Mouse (Mus musculus) liver, embryonic 12.5 days (tissue): Measurements from ENCODE around the gene Ston2. TPM values are rescaled to one million over a fixed set of nuclear protein-coding genes. Genes with fewer than 3 reads are reported as not detected.
"Not testable (repeated sequence)": the region's sequence is repeated elsewhere in the genome, so short reads cannot be mapped to it uniquely, and the experiment has no call there.

ENCODE experiments used
- ATAC-seq: fragments of 200-750 bp; cut with Nextera tagmentation; 2 replicates; pipeline ENCODE4 v1.8.0; 2017; ENCODE audit warnings: moderate number of reproducible peaks, mild to moderate bottlenecking, moderate library complexity
- H3K27ac ChIP-seq: fragments of 300-500 bp; sonication (generic); 2 replicates; pipeline ENCODE4 v1.5.1; 2016; ENCODE audit warnings: mild to moderate bottlenecking
- H3K27me3 ChIP-seq: fragments of 300-500 bp; sonication (generic); replicated peaks from 2 replicates; pipeline ENCODE4 v1.6.1; 2016; ENCODE audit warnings: mild to moderate bottlenecking, moderate library complexity
- H3K36me3 ChIP-seq: fragments of 300-500 bp; sonication (generic); 2 replicates; pipeline ENCODE4 v1.6.1; 2016; ENCODE audit warnings: mild to moderate bottlenecking, moderate library complexity
- H3K4me1 ChIP-seq: fragments of 300-500 bp; sonication (generic); 2 replicates; pipeline ENCODE4 v1.6.1; 2016
- H3K4me2 ChIP-seq: fragments of 300-500 bp; sonication (generic); 2 replicates; pipeline ENCODE4 v1.6.1; 2016; ENCODE audit warnings: mild to moderate bottlenecking, moderate library complexity
- H3K4me3 ChIP-seq: fragments of 300-500 bp; sonication (generic); 2 replicates; pipeline ENCODE4 v1.5.1; 2016; ENCODE audit warnings: mild to moderate bottlenecking, moderate library complexity
- H3K9ac ChIP-seq: fragments of 300-500 bp; sonication (generic); 2 replicates; pipeline ENCODE4 v1.6.1; 2016; ENCODE audit warnings: mild to moderate bottlenecking, moderate library complexity
- H3K9me3 ChIP-seq: fragments of 300-500 bp; sonication (generic); replicated peaks from 2 replicates; pipeline ENCODE4 v1.6.1; 2016; ENCODE audit warnings: mild to moderate bottlenecking, moderate library complexity
- WGBS: fragments of 180-500 bp; shearing (Covaris S2); methylation state at CpG from one replicate; pipeline ENCODE4 v1.1.7; 2016; ENCODE audit not compliant: insufficient replicate concordance; 5-methylcytosine and 5-hydroxymethylcytosine counted together
- polyA plus RNA-seq: library from polyadenylated mRNA; unstranded; fragments of >200 nt; fragmentation: Nextera tagmentation; extraction: Ambion mirVana; gene quantifications from 2 replicates; pipeline ENCODE4 v1.2.1, GENCODE M21; 2016

Ston2 gene
- polyA plus RNA-seq, 1 experiment from 2014 or later, result 37.9 TPM

DNA sequence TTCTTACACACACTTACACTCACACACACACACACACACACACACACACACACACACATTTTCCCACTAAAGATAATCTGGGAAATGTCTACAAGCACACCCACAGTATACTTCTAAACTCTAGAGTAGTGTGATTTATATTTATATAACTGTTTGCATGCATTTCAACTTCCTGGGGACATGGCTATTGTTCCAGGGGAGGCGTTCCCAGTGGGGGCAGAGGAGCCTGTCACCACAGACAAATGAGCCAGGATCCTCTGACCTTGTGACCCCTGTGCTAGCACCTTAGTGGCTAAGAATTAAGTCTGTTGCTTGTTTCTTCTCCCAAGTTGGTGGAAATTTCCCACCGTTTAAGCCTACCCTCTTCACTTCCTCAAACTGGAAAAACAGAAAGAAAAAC lies 23.1 kb downstream of the Ston2 start:
- H3K9ac ChIP-seq, result peak overlapping the region; percentile 32
- H3K9me3 ChIP-seq, result no peaks in the 10 kb centered on the region
- no peak overlapping the region for H3K4me3 ChIP-seq
- peak overlapping the region; percentile 53 for H3K4me2 ChIP-seq
- ATAC-seq, result no peak
- WGBS, result 10% methylated on average over 2 of the region's 2 CpGs
- peak overlapping the region; percentile 30; the same call in 1 of the 2 replicates for H3K27ac ChIP-seq
- H3K4me1 ChIP-seq, result peaks cover 48% of the 10 kb centered on the region
- H3K27me3 ChIP-seq, result 0 out of 2 replicates have a peak, but pooled peaks cover 2% of the 10 kb centered on the region
- no peaks in the 10 kb centered on the region for H3K36me3 ChIP-seq

DNA sequence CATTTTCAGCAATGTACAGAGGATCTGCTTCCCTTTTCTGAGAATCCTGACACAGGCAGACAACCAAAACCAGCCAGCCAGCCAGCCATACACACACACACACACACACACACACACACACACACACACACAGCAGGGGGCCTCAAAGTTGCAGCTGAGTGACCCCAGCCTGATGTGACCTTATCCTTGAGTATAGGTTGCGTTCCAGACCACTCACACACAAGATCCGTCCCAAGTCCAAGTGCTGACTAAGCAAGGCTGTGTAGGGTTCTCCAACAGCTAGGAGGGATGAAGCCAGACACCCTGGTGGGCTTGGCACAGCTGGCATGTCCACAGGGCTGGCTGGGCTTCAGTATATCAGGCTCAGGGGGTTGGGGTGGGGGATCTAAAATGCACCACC lies 23.7 kb downstream of the Ston2 start:
- peak overlapping the region; percentile 39; the same call in 1 of the 2 replicates for H3K27ac ChIP-seq
- WGBS, result 34% methylated on average over 2 of the region's 2 CpGs

DNA sequence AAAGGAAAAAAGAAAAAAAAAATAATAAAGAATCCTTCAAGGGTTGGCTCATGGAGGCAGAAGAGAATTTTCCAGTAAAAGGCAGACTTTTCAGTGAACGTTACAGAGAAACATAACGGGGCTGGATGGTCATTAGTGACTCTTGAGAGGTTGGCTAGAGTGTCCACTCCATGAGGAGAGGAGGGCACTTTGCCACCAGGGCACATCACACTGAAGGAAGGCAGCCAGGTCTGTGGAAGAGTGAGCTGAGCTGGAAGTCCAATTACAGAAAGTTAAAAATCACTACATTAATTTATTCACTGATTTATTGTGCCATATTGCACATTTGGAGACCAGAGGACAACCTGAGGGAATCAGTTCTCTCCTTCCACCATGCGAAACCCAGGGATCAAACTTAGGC lies 28.4 kb downstream of the Ston2 start:
- H3K4me1 ChIP-seq, result peaks cover 65% of the 10 kb centered on the region
- WGBS, result 83% methylated on average over 3 of the region's 3 CpGs
- H3K27me3 ChIP-seq, result no peaks in the 10 kb centered on the region
- no peaks in the 10 kb centered on the region for H3K9me3 ChIP-seq
- no peak overlapping the region for H3K9ac ChIP-seq
- no peaks in the 10 kb centered on the region for H3K36me3 ChIP-seq
- H3K4me2 ChIP-seq, result no peak overlapping the region
- no peak for ATAC-seq
- no peak overlapping the region for H3K4me3 ChIP-seq
- no peak overlapping the region for H3K27ac ChIP-seq

More for the DNA sequence above, 23.7 kb downstream of the Ston2 start:
- H3K9ac ChIP-seq, result 0 out of 2 replicates have a peak overlapping the region, but pooled peaks have one; percentile 39
- H3K9me3 ChIP-seq, result no peaks in the 10 kb centered on the region
- H3K36me3 ChIP-seq, result no peaks in the 10 kb centered on the region
- H3K27me3 ChIP-seq, result 0 out of 2 replicates have a peak, but pooled peaks cover 2% of the 10 kb centered on the region
- no peak overlapping the region for H3K4me3 ChIP-seq
- peak overlapping the region; percentile 53; the same call in 1 of the 2 replicates for H3K4me2 ChIP-seq
- peaks cover 47% of the 10 kb centered on the region for H3K4me1 ChIP-seq
- no peak for ATAC-seq

DNA sequence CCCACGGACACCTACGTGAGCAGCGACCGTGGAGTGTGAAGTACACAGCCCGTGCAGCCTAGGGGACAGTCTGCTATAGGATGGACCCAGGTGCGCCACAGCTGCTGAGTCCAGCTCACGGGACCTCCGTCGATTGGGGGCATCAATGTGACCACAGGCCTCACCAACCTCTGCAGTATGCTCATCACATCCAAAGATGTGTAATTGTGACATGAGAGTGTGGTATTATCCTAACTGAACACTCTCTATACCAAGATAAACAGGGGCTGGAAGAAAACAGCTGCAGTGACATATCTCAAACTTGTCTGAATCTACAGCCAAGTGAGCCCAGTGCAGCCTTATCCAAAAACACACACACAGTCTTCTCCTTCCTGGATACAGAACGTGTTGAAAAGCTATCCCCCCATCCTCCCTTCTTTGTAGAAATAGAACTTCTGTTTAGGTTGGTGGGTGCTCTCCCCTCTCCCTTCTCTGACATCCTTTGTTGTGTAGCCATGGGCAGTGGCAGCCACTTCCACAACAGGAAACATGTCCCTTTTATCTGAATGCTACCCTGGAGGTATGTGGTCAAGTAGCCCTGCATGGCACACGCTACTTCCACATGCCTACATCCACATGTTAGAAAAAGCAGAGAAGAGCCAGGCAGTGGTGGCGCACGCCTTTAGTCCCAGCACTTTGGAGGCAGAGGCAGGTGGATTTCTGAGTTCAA lies 30.2 kb downstream of the Ston2 start:
- WGBS, result 17% methylated on average over 13 of the region's 13 CpGs
- Histone ChIP-seq H3K9me3 (no peaks in the 10 kb centered on the region), H3K4me1 (peaks cover 49% of the 10 kb centered on the region), H3K9ac (peak overlapping the region; percentile 52), H3K4me2 (peak overlapping the region; percentile 56), H3K27ac (peak overlapping the region; percentile 72), H3K27me3 (no peaks in the 10 kb centered on the region), H3K4me3 (no peak overlapping the region), H3K36me3 (no peaks in the 10 kb centered on the region)
- peak; percentile 96 for ATAC-seq

DNA sequence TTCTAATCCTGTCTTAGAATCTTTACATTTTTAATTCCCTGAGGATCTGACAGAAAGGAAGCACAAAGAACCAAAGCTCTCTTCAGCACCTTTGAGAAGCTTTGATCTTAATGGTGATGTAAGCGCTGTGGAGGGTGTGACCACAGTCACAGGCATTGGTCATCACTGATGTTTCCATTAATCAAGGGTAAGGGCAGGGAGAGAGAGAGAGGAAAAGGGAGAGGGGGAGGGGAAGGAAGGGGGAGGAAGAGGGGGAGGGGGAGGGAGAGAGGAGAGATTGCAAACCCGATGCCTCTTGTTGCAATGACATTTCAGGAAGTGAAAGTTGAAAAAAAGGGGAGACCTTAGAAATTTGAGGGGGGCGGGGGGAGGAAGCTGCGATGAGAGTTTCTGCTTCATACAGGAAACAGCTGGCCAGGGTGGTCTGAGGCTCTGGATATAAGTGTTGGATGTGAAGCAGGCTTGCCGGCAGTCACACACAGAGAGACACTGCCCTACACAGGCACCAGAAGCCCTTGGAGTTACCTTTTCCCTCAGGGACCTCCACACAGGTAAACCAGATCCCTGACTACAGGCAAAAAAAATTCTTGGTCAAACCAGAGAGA lies 31.5 kb downstream of the Ston2 start:
- Histone ChIP-seq H3K27me3 (no peaks in the 10 kb centered on the region), H3K36me3 (no peaks in the 10 kb centered on the region), H3K27ac (peak overlapping the region; percentile 56; the same call in 1 of the 2 replicates), H3K9me3 (no peaks in the 10 kb centered on the region), H3K4me3 (no peak overlapping the region), H3K9ac (no peak overlapping the region), H3K4me2 (peak overlapping the region; percentile 40), H3K4me1 (peaks cover 61% of the 10 kb centered on the region)
- ATAC-seq, result no peak
- WGBS, result 19% methylated on average over 5 of the region's 5 CpGs

DNA sequence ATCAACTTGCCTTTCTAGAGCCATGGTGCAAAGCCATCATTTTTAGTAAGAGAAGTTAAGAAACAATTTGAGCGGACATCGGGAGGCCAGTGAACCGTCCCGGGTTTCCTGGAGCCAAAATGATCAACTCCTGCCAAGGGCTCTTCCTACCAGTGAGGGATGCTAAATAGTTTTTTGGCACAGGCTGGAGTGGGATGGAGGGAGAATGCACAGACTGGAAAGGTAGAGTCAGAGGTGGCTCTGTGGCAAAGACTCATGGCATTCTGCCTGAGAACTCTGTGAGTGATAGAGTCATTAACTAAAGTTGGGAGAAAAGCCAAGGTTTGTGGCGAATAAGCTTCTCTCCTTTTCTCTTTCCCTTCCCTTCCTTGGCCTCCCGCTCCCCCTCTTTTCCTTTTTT lies 33.6 kb downstream of the Ston2 start:
- no peak overlapping the region for H3K9ac ChIP-seq
- no peak overlapping the region for H3K4me3 ChIP-seq
- H3K4me1 ChIP-seq, result peaks cover 71% of the 10 kb centered on the region
- H3K27ac ChIP-seq, result no peak overlapping the region
- 82% methylated on average over 6 of the region's 6 CpGs for WGBS
- ATAC-seq, result no peak
- no peaks in the 10 kb centered on the region for H3K36me3 ChIP-seq
- H3K4me2 ChIP-seq, result no peak overlapping the region
- no peaks in the 10 kb centered on the region for H3K27me3 ChIP-seq
- H3K9me3 ChIP-seq, result no peaks in the 10 kb centered on the region

DNA sequence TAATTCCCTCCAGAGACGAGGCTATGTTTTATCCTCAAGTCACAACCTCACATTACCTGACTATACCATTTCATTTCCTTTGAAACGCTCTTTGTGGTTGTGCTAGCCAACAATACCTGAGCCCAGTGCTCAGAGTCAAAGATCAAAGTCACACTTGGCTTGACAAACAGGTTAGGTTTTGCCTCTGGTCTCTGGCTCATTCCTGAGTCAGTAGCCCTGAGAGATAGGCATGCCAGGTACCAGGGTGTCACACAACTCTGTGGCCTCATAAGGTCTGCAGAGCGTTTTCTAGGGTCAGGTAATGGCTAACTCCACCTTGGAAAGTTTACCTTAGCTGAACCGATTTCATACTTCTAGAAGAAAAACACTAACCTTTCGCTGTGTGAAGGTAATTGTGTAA lies 35.5 kb downstream of the Ston2 start:
- Histone ChIP-seq H3K4me2 (no peak overlapping the region), H3K9ac (no peak overlapping the region), H3K9me3 (no peaks in the 10 kb centered on the region), H3K36me3 (no peaks in the 10 kb centered on the region), H3K4me3 (no peak overlapping the region), H3K4me1 (peaks cover 72% of the 10 kb centered on the region), H3K27ac (no peak overlapping the region), H3K27me3 (no peaks in the 10 kb centered on the region)
- 75% methylated on average over 5 of the region's 5 CpGs for WGBS
- ATAC-seq, result no peak

DNA sequence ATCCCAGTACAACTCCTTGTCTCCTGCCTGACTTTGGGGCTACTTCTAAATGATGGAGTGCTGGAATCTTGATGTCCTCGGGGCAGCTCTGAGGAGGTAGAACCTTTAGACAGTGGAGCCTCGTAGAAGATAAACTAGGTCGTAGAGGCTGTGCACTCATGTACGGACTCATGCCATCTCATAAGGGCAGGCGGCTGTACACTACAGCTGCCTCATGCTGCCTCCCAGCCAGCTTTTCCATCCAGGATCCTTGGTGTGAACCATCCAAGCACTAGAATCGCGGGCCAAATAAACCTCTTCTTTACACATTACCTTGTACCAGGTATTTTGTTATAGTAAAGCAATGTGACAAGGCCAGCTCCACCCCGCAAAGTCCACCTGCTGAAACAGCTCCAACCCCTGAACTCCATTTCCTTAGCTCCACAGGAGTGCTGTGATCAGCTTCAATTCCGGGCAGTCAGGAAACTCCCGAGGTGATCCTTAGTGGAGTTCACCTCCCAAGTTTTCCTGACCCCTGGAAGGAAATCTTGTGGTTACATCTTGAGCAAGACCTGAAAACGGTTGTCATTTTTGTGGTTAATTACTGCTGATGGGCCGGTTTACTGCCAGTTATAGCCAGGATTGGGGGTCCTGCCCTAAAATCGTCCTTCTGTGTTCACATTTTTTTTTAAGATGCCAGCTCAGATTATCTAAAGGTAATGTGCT lies 36.1 kb downstream of the Ston2 start:
- no peaks in the 10 kb centered on the region for H3K9me3 ChIP-seq
- H3K9ac ChIP-seq, result no peak overlapping the region
- ATAC-seq, result no peak
- WGBS, result 69% methylated on average over 13 of the region's 13 CpGs
- H3K4me3 ChIP-seq, result no peak overlapping the region
- no peak overlapping the region for H3K27ac ChIP-seq
- H3K4me2 ChIP-seq, result no peak overlapping the region
- no peaks in the 10 kb centered on the region for H3K27me3 ChIP-seq
- H3K36me3 ChIP-seq, result no peaks in the 10 kb centered on the region
- H3K4me1 ChIP-seq, result peaks cover 72% of the 10 kb centered on the region

DNA sequence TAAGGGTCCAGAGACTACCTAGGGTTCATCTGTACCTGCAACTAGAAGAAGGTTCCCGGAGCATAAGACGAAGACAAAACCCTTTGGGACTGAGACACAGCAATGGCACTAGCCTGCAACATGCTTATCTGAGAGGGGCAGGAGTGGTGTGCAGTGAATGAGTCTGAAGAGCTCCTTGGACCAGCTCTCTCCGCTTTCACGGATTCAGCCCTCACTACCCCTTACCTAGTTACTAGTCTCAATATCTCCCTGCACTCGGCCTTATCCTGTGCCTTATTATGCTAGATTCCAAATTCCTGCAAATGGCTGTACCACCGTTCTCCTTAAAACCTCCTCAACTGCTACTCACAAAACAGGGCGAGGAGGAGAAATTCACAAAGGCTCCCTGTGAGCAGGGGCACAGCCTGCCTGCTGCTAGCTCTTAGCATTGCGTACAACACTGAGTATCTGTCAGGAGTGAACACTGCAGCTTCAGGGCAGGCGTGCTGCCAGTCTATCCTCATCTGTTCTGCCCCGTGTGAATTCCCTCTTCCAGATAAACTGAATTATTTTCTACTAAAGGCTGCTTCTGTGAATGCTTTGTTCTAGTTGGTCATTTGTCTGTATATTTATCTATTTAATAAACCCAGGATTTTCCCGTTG lies 38.5 kb downstream of the Ston2 start:
- WGBS, result 55% methylated on average over 11 of the region's 11 CpGs
- no peaks in the 10 kb centered on the region for H3K36me3 ChIP-seq
- H3K9ac ChIP-seq, result no peak overlapping the region
- no peak overlapping the region for H3K4me3 ChIP-seq
- peaks cover 76% of the 10 kb centered on the region for H3K4me1 ChIP-seq
- H3K27me3 ChIP-seq, result no peaks in the 10 kb centered on the region
- H3K27ac ChIP-seq, result no peak overlapping the region; the same call in none of the 2 replicates
- H3K9me3 ChIP-seq, result no peaks in the 10 kb centered on the region
- H3K4me2 ChIP-seq, result peak overlapping the region; percentile 73
- ATAC-seq, result peak; percentile 25; the same call in 1 of the 2 replicates

DNA sequence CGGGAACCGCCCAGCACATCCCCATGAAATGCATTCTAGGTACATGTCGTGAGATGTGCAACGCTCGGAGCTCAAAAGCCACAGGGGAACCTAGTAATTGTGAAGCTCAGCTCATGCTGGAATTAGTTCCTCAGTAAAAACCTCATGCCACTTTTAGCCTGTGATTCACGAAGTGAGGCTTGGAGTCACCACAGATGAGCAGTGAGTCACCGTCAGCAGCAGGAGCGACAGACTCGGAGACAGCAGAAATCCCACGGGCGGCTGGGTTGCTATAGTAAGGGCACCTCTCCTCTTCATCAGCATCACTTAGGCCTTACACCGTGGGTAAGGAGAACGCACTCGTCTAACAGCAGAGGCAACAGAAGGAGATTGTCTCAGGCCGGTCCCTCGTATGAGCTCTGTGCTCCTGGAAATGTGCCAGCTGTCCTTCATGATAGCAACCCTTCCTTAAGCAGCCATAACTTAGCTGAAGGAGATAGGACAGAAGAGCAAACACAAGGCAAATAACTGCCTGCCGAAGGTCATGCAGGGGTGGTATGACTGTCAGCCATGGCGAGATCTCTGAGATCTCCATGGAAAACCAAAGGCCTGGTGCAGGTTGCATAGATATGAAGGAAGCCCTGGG lies 39.8 kb downstream of the Ston2 start:
- WGBS, result 43% methylated on average over 18 of the region's 18 CpGs
- Histone ChIP-seq H3K4me2 (peak overlapping the region; percentile 73), H3K9ac (peak overlapping the region; percentile 44; the same call in 1 of the 2 replicates), H3K9me3 (no peaks in the 10 kb centered on the region), H3K4me1 (peaks cover 88% of the 10 kb centered on the region), H3K27me3 (no peaks in the 10 kb centered on the region), H3K27ac (peak overlapping the region; percentile 97), H3K36me3 (peaks cover 5% of the 10 kb centered on the region), H3K4me3 (peak overlapping the region; percentile 9; the same call in 1 of the 2 replicates)
- ATAC-seq, result peak; percentile 25

DNA sequence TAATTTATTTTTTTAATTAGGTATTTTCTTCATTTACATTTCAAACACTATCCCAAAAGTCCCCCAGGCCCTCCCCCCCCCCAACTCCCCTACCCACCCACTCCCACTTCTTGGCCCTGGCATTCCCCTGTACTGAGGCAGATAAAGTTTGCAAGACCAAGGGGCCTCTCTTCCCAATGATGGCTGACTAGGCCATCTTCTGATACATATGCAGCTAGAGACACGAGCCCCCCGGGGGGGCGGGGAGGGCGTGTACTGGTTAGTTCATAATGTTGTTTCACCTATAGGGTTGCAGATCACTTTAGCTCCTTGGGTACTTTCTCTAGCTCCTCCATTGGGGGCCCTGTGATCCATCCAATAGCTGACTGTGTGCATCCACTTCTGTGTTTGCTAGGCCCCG lies 41.3 kb downstream of the Ston2 start:
- ATAC-seq, H3K9me3 ChIP-seq, H3K27me3 ChIP-seq: not testable (repeated sequence)
- Histone ChIP-seq H3K36me3 (peaks cover 20% of the 10 kb centered on the region), H3K9ac (0 out of 2 replicates have a peak overlapping the region, but pooled peaks have one; percentile 46), H3K27ac (peak overlapping the region; percentile 97), H3K4me1 (peaks cover 90% of the 10 kb centered on the region), H3K4me3 (0 out of 2 replicates have a peak overlapping the region, but pooled peaks have one; percentile 61), H3K4me2 (peak overlapping the region; percentile 73)
- WGBS, result 28% methylated on average over 5 of the region's 5 CpGs
